Mouse (Mus musculus): Measurements from ENCODE around the gene Fgf7. TPM values are rescaled to one million over a fixed set of nuclear protein-coding genes. Genes with fewer than 3 reads are reported as not detected.

Gene Fgf7
- total and polyA plus RNA-seq, 2 experiments from 2014 or later = 0.44 TPM; not detected in 1

DNA sequence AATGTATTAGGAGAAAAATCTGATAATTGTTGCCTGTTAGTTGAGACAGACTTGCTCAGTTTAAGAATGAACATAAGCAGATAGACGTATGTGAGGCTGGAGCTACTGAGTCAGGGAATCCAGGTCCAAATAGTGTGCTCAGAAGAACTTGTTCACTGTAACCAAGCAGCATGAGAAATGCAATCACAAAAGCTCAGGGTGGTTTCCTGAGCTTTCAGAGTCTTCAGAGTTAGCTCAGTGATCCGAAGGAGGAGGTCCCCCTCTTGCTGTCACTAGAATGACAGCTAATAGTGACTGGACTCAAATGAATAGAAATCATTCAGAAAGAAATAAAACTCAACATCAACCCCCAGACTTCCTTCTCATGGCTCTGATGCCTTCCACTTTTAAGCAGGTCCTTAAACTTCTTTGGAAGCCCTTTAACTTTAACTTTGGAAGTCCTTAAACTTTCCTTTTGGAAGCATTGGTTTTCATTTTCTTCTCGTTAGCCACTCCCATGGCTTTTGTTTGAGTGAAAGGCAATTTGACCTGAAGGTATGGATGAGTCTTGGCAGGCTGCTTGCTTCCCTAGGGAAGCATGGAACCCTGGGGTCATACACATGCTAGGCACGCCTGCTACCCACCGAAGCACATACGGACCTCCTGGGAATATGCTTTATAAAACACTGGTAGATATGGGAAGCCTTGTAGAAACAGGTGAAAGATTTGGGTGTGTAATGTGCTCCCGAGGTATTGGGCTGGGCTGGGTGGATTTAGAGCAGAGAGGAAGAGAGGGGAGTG lies 4.0 kb downstream of the Fgf7 start:
- WGBS = 81% methylated on average over 7 of the region's 7 CpGs
- H3K27me3 ChIP-seq (ENCODE audit: control insufficient read depth, insufficient read depth, low read length) = no peaks in the 10 kb centered on the region
- ATAC-seq (ENCODE audit: insufficient read depth, low read depth) (no peak), DNase-seq (ENCODE audit: low spot score) (no peak)
- H3K9ac ChIP-seq (replicated peaks; ENCODE audit: low read depth, low read length) = no peak overlapping the region
- TF ChIP-seq EP300 (IDR thresholded peaks at IDR 0.05; ENCODE audit: low read depth) (no peak), CTCF (IDR thresholded peaks at IDR 0.05; ENCODE audit: low read depth) (no peak)
- no peak overlapping the region for H3K4me3 ChIP-seq (ENCODE audit: low read depth, low read length)
- no peaks in the 10 kb centered on the region for H3K36me3 ChIP-seq (replicated peaks; ENCODE audit: control insufficient read depth, insufficient read depth, low read length)
- no peak overlapping the region for H3K27ac ChIP-seq (ENCODE audit: low read depth)
- no peaks in the 10 kb centered on the region for H3K9me3 ChIP-seq (replicated peaks; ENCODE audit: control insufficient read depth, low read length)
- H3K4me1 ChIP-seq (ENCODE audit: control insufficient read depth, insufficient read depth) = peaks cover 6% of the 10 kb centered on the region
- H3K4me2 ChIP-seq (ENCODE audit: low read depth, low read length) = no peak overlapping the region

DNA sequence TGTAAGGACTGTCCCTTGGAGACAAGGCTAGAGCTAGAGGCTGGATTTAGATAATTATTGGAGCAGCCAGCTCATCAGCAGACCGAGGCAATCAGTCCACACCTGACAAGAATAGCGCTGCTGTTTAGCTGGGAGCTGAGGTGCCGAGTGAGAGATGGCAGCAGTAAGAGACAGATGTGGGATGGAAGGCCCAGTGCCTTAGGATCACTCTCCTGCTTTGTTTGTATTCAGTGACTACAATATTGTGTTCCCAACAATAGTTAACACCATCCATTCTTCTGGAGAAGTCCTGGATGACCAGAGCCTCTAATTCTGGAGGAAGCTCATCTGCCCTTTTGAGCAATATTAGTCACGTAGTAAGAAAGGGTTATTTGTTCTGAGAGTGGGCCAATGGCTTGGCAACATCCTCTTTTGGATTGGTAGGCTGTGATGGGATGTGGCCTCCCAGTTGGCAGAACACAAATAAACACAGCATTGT lies 5.0 kb downstream of the Fgf7 start:
- no peaks in the 10 kb centered on the region for H3K27me3 ChIP-seq (ENCODE audit: control insufficient read depth, insufficient read depth, low read length)
- no peak for DNase-seq (ENCODE audit: low spot score)

DNA sequence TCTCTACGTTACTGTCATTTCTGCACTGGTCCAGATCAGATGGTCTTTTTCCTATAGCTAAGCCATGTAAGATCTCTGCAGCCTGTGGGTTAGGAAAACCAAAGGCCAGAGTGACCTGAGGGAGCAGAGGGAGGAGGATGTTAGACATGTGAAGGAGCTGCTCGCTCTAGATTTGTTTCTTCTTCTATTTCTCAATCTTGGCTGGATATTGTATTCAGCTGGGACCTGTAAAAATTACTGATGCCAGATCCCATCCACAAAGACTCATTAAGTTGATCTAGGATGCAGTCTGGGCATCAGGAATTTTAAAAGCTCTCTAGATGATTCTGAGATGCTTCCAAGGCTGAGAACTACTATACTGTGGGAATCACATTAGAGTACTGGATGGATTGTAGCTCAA lies 6.2 kb downstream of the Fgf7 start:
- no peaks in the 10 kb centered on the region for H3K36me3 ChIP-seq (replicated peaks; ENCODE audit: control insufficient read depth, insufficient read depth, low read length)
- H3K4me3 ChIP-seq (ENCODE audit: low read depth, low read length) = no peak overlapping the region
- ATAC-seq (ENCODE audit: insufficient read depth, low read depth) (no peak), DNase-seq (ENCODE audit: low spot score) (no peak)
- H3K27ac ChIP-seq (ENCODE audit: low read depth) = no peak overlapping the region
- no peak for TF ChIP-seq CTCF (IDR thresholded peaks at IDR 0.05; ENCODE audit: low read depth)
- no peak for TF ChIP-seq EP300 (IDR thresholded peaks at IDR 0.05; ENCODE audit: low read depth)
- WGBS = 83% methylated on average over 2 of the region's 2 CpGs
- no peaks in the 10 kb centered on the region for H3K27me3 ChIP-seq (ENCODE audit: control insufficient read depth, insufficient read depth, low read length)
- peaks cover 6% of the 10 kb centered on the region for H3K4me1 ChIP-seq (ENCODE audit: control insufficient read depth, insufficient read depth)
- H3K4me2 ChIP-seq (ENCODE audit: low read depth, low read length) = no peak overlapping the region
- H3K9ac ChIP-seq (replicated peaks; ENCODE audit: low read depth, low read length) = no peak overlapping the region
- no peaks in the 10 kb centered on the region for H3K9me3 ChIP-seq (replicated peaks; ENCODE audit: control insufficient read depth, low read length)

More for the DNA sequence above, 5.0 kb downstream of the Fgf7 start:
- no peak overlapping the region for H3K9ac ChIP-seq (replicated peaks; ENCODE audit: low read depth, low read length)
- no peak overlapping the region for H3K4me2 ChIP-seq (ENCODE audit: low read depth, low read length)
- 31% methylated on average over 4 of the region's 4 CpGs for whole genome bisulfite sequencing
- H3K27ac ChIP-seq (ENCODE audit: low read depth) = no peak overlapping the region
- H3K4me1 ChIP-seq (ENCODE audit: control insufficient read depth, insufficient read depth) = peaks cover 6% of the 10 kb centered on the region
- TF ChIP-seq EP300 (IDR thresholded peaks at IDR 0.05; ENCODE audit: low read depth) (no peak), CTCF (IDR thresholded peaks at IDR 0.05; ENCODE audit: low read depth) (no peak)
- ATAC-seq (ENCODE audit: insufficient read depth, low read depth) = peak; percentile 36; the same call in 1 of the 2 replicates
- no peaks in the 10 kb centered on the region for H3K9me3 ChIP-seq (replicated peaks; ENCODE audit: control insufficient read depth, low read length)
- H3K36me3 ChIP-seq (replicated peaks; ENCODE audit: control insufficient read depth, insufficient read depth, low read length) = no peaks in the 10 kb centered on the region
- no peak overlapping the region for H3K4me3 ChIP-seq (ENCODE audit: low read depth, low read length)

DNA sequence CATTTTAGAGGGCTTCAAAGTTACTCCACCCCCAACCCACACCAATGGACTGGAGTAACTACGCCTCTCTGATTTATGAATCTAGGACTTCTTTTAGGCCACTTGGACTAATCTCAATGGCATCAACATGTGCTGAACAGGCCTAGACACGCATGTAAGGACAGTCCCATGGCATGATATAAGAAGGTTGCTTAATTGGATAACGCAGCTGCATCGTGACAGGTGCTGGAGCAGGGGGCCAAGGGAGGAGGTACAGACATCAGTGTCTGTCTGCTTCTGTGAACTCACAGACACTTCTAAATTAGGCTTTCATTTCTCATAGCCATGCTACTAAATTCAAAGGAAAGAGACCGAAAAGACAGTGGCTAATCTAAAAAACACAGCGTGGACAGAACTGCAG lies 6.8 kb downstream of the Fgf7 start:
- no peak for DNase-seq (ENCODE audit: low spot score)
- 86% methylated on average over 6 of the region's 6 CpGs for WGBS
- no peaks in the 10 kb centered on the region for H3K36me3 ChIP-seq (replicated peaks; ENCODE audit: control insufficient read depth, insufficient read depth, low read length)

DNA sequence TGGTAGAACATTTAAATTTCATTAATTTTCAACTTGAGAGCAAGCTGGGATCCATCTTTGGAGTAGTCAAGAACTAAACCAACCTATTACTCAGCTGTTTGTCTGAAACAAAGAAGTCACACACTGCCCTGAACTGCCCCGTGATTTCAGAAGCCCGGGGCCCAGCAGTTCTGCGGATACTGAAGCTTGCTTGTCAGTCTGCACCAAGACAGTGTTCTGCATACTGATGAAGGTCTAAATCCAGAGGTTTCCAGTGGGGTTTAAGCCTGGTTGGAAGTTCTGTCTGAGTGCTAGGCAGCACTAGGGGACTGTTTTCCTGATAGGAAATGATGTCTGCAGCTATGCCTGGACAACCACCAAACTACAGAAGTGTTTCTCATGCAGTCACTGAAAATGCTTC lies 8.2 kb downstream of the Fgf7 start:
- TF ChIP-seq CTCF (IDR thresholded peaks at IDR 0.05; ENCODE audit: low read depth) (no peak), EP300 (IDR thresholded peaks at IDR 0.05; ENCODE audit: low read depth) (no peak)
- Histone ChIP-seq H3K9me3 (replicated peaks; ENCODE audit: control insufficient read depth, low read length) (no peaks in the 10 kb centered on the region), H3K4me3 (ENCODE audit: low read depth, low read length) (no peak overlapping the region), H3K4me1 (ENCODE audit: control insufficient read depth, insufficient read depth) (peaks cover 6% of the 10 kb centered on the region), H3K4me2 (ENCODE audit: low read depth, low read length) (no peak overlapping the region), H3K9ac (replicated peaks; ENCODE audit: low read depth, low read length) (no peak overlapping the region), H3K27me3 (ENCODE audit: control insufficient read depth, insufficient read depth, low read length) (no peaks in the 10 kb centered on the region), H3K36me3 (replicated peaks; ENCODE audit: control insufficient read depth, insufficient read depth, low read length) (no peaks in the 10 kb centered on the region), H3K27ac (ENCODE audit: low read depth) (no peak overlapping the region)
- ATAC-seq (ENCODE audit: insufficient read depth, low read depth) (0 out of 2 replicates have a peak, but pooled peaks have one; percentile 30), DNase-seq (ENCODE audit: low spot score) (no peak)
- 49% methylated on average over 3 of the region's 3 CpGs for WGBS

More for the DNA sequence above, 6.8 kb downstream of the Fgf7 start:
- Histone ChIP-seq H3K27me3 (ENCODE audit: control insufficient read depth, insufficient read depth, low read length) (no peaks in the 10 kb centered on the region), H3K9ac (replicated peaks; ENCODE audit: low read depth, low read length) (no peak overlapping the region), H3K27ac (ENCODE audit: low read depth) (no peak overlapping the region), H3K4me3 (ENCODE audit: low read depth, low read length) (no peak overlapping the region), H3K9me3 (replicated peaks; ENCODE audit: control insufficient read depth, low read length) (no peaks in the 10 kb centered on the region), H3K4me2 (ENCODE audit: low read depth, low read length) (no peak overlapping the region), H3K4me1 (ENCODE audit: control insufficient read depth, insufficient read depth) (peaks cover 6% of the 10 kb centered on the region)
- ATAC-seq (ENCODE audit: insufficient read depth, low read depth) = no peak
- no peak for TF ChIP-seq CTCF (IDR thresholded peaks at IDR 0.05; ENCODE audit: low read depth)
- no peak for TF ChIP-seq EP300 (IDR thresholded peaks at IDR 0.05; ENCODE audit: low read depth)

Data from heart, postnatal 0 days (tissue).